Mouse (Mus musculus): ENCODE data around the gene Pten. TPM values are rescaled to one million over a fixed set of nuclear protein-coding genes. Genes with fewer than 3 reads are reported as not detected.

Pten gene
- polyA plus RNA-seq, 1 experiment from 2014 or later: 22.6 TPM

Other genes with a start within 250 kb of the Pten start
- gene Papss2, start 161.7 kb upstream of the Pten start, polyA plus RNA-seq (2014; fragmentation: Nextera tagmentation; extraction: Ambion mirVana): 0.51 and 1.0 TPM in 2 replicates
- 126 and 143 TPM in 2 replicates for gene Atad1, start 17.7 kb upstream of the Pten start, polyA plus RNA-seq (2014; fragmentation: Nextera tagmentation; extraction: Ambion mirVana)

Data from midbrain, embryonic 14.5 days (tissue).